Mouse (Mus musculus) spleen, adult 2 months (tissue): ENCODE measurements around the gene Trim46.

Experiments
- CTCF ChIP-seq: fragments of 200-500 bp; IDR thresholded peaks from 2 replicates; pipeline ENCODE4 v1.5.1; 2011; ENCODE audit warnings: mild to moderate bottlenecking, inconsistent platforms; ENCODE audit not compliant: insufficient read depth, insufficient read length, insufficient replicate concordance; ENCODE audit errors: extremely low read depth
- POLR2A ChIP-seq: fragments of 200-500 bp; IDR thresholded peaks from 2 replicates; pipeline ENCODE4 v1.6.1; 2011; ENCODE audit warnings: low read depth, low read length, inconsistent platforms

GRCm38 (mm10) chr3:89206079-89206478, 40.0 kb downstream of the Trim46 start:
- no peak for TF ChIP-seq CTCF
- TF ChIP-seq POLR2A = no peak
